12 mouse cellular contexts compared by ENCODE assay signal in the genomic region with DNA sequence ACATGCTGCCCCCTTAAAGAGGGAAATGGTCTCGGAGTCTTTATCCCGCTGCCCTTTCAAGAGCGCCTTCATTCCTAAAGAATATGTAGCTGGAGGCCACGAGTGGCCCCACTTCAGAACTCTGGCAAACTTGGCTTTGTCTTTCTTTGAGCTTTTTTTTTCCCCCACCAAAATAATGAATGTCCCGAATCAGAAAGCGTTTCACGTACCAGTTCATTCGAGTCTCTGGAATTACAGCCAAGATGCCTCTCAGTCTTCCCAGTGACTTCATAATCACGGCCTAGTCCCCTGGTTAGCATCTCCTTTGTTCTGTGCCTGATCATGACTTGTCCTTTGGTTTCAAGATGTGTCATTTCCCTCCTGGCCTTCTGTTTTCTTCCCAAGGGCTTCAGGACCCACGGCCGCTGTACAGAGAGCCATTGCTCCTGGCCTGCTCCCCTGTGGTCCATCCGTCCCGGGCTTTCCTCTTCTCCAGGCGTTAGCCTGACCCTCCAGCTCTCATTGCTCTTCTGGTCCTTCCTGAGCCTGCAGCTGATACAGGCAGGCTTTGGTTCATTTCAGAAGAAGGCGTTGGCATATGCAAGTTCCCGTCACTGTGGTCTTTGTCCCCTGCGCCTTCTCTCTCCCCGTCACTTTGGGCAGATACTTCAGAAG. TPM values are rescaled to one million over a fixed set of nuclear protein-coding genes. Genes with fewer than 3 reads are reported as not detected.
DNase-seq lines count a peak whose midpoint lies in the region; ATAC-seq and TF ChIP-seq lines count a peak whose summit lies in the region.
"Had no signal": no experiment of that assay in that cellular context is flagged by ENCODE, and none has a peak within 500 bp of the region (broad histone marks: within the 10 kb centered on the region; RNA-seq: fewer than 3 reads in every experiment).

No protein-coding gene starts in this region.

- H3K4me1 ChIP-seq in lung, embryonic 14.5 days (ENCODE audit: insufficient read depth), result peaks cover 43% of the 10 kb centered on the region
- peaks cover 60% of the 10 kb centered on the region for H3K4me1 ChIP-seq in forebrain, embryonic 14.5 days (ENCODE audit: control insufficient read depth, insufficient read depth, low read length)
- H3K4me1 ChIP-seq in hindbrain, postnatal 0 days (ENCODE audit: insufficient read depth, low read length), result peaks cover 37% of the 10 kb centered on the region
- peaks cover 41% of the 10 kb centered on the region for H3K4me1 ChIP-seq in neural tube, embryonic 14.5 days (ENCODE audit: control insufficient read depth, insufficient read depth, low read length)

- H3K9ac ChIP-seq in lung, embryonic 14.5 days, result no peak overlapping the region
- H3K9ac ChIP-seq in forebrain, embryonic 14.5 days (ENCODE audit: low read length), result peak overlapping the region; percentile 22; the same call in 1 of the 2 replicates
- no peak overlapping the region for H3K9ac ChIP-seq in hindbrain, postnatal 0 days (replicated peaks; ENCODE audit: low read length)
- H3K9ac ChIP-seq in neural tube, embryonic 14.5 days (replicated peaks; ENCODE audit: low read depth, low read length), result no peak overlapping the region
- H3K9ac ChIP-seq: limb, embryonic 12.5 days had no signal

- H3K4me3 ChIP-seq in lung, embryonic 14.5 days (ENCODE audit: low read depth, low read length), result no peak overlapping the region
- no peak overlapping the region for H3K4me3 ChIP-seq in forebrain, embryonic 14.5 days (ENCODE audit: low read depth, low read length)
- H3K4me3 ChIP-seq in hindbrain, postnatal 0 days (ENCODE audit: low read length), result no peak overlapping the region
- H3K4me3 ChIP-seq in neural tube, embryonic 14.5 days (ENCODE audit: low read depth, low read length), result no peak overlapping the region
- H3K4me3 ChIP-seq: limb, embryonic 12.5 days had no signal

- 42% methylated on average over 18 of the region's 18 CpGs for WGBS in lung, embryonic 14.5 days
- 24% methylated on average over 18 of the region's 18 CpGs for WGBS in forebrain, embryonic 14.5 days
- 39% methylated on average over 18 of the region's 18 CpGs for WGBS in hindbrain, postnatal 0 days
- WGBS in neural tube, embryonic 14.5 days, result 36% methylated on average over 18 of the region's 18 CpGs

- H3K27ac ChIP-seq in lung, embryonic 14.5 days (ENCODE audit: low read depth), result peak overlapping the region; percentile 68
- H3K27ac ChIP-seq in forebrain, embryonic 14.5 days (ENCODE audit: low read depth, low read length), result peak overlapping the region; percentile 74
- H3K27ac ChIP-seq in hindbrain, postnatal 0 days, result peak overlapping the region; percentile 70
- H3K27ac ChIP-seq in neural tube, embryonic 14.5 days (ENCODE audit: low read depth, low read length), result peak overlapping the region; percentile 68; the same call in 1 of the 2 replicates
- H3K27ac ChIP-seq: limb, embryonic 12.5 days; macrophage had no signal

- H3K9me3 ChIP-seq in lung, embryonic 14.5 days (ENCODE audit: low read depth, low read length), result no peaks in the 10 kb centered on the region
- no peaks in the 10 kb centered on the region for H3K9me3 ChIP-seq in forebrain, embryonic 14.5 days (replicated peaks; ENCODE audit: control insufficient read depth, low read length)
- no peaks in the 10 kb centered on the region for H3K9me3 ChIP-seq in hindbrain, postnatal 0 days (ENCODE audit: low read length)
- no peaks in the 10 kb centered on the region for H3K9me3 ChIP-seq in neural tube, embryonic 14.5 days (ENCODE audit: control insufficient read depth, low read length)
- H3K9me3 ChIP-seq: limb, embryonic 12.5 days had no signal

- no peak for ATAC-seq in lung, embryonic 14.5 days (ENCODE audit: insufficient read depth)
- no peak for ATAC-seq in forebrain, embryonic 14.5 days
- peak; percentile 25; the same call in 1 of the 2 replicates for ATAC-seq in hindbrain, postnatal 0 days
- no peak for ATAC-seq in neural tube, embryonic 14.5 days (ENCODE audit: low read depth)
- ATAC-seq: activated CD4-positive, CD25-positive, alpha-beta regulatory T cell, adult 4 months had no signal

- DNase-seq in lung, embryonic 14.5 days, result peak; percentile 53
- no peak for DNase-seq in lung, adult 18-20 months
- peak; percentile 83 for DNase-seq in forebrain, embryonic 14.5 days (ENCODE audit: low spot score)
- DNase-seq in hindbrain, postnatal 0 days (ENCODE audit: low spot score), result peak; percentile 72
- no peak for DNase-seq in cerebellum, adult 9-11 months
- DNase-seq in kidney, adult 11 months, result no peak
- DNase-seq: kidney, postnatal 25 days; thymus, adult 18-20 months had no signal

- peak overlapping the region; percentile 29 for H3K4me2 ChIP-seq in lung, embryonic 14.5 days
- peak overlapping the region; percentile 31; the same call in 1 of the 2 replicates for H3K4me2 ChIP-seq in forebrain, embryonic 14.5 days (ENCODE audit: low read length)
- no peak overlapping the region for H3K4me2 ChIP-seq in hindbrain, postnatal 0 days (ENCODE audit: low read depth, low read length)
- H3K4me2 ChIP-seq in neural tube, embryonic 14.5 days (ENCODE audit: low read depth, low read length), result no peak overlapping the region
- H3K4me2 ChIP-seq: limb, embryonic 12.5 days had no signal

- H3K27me3 ChIP-seq in lung, embryonic 14.5 days (ENCODE audit: insufficient read depth, low read length), result no peaks in the 10 kb centered on the region
- no peaks in the 10 kb centered on the region for H3K27me3 ChIP-seq in forebrain, embryonic 14.5 days (replicated peaks; ENCODE audit: control insufficient read depth, insufficient read depth, low read length)
- no peaks in the 10 kb centered on the region for H3K27me3 ChIP-seq in hindbrain, postnatal 0 days (ENCODE audit: insufficient read depth, low read length)
- H3K27me3 ChIP-seq in neural tube, embryonic 14.5 days (ENCODE audit: control insufficient read depth, insufficient read depth, low read length), result no peaks in the 10 kb centered on the region
- H3K27me3 ChIP-seq: limb, embryonic 12.5 days had no signal

- no peaks in the 10 kb centered on the region for H3K36me3 ChIP-seq in lung, embryonic 14.5 days (ENCODE audit: insufficient read depth)
- no peaks in the 10 kb centered on the region for H3K36me3 ChIP-seq in forebrain, embryonic 14.5 days (ENCODE audit: control insufficient read depth, insufficient read depth, low read length)
- no peaks in the 10 kb centered on the region for H3K36me3 ChIP-seq in hindbrain, postnatal 0 days (ENCODE audit: insufficient read depth, low read length)
- H3K36me3 ChIP-seq in neural tube, embryonic 14.5 days (ENCODE audit: control insufficient read depth, insufficient read depth, low read length), result no peaks in the 10 kb centered on the region

- TF ChIP-seq CTCF in lung, embryonic 14.5 days (IDR thresholded peaks at IDR 0.05; ENCODE audit: low read depth), result no peak
- no peak for TF ChIP-seq CTCF in hindbrain, postnatal 0 days (IDR thresholded peaks at IDR 0.05; ENCODE audit: low read depth)

RNA-seq across cellular contexts. Expression of a gene that starts 5.6 kb away (rescaled TPM):
- 12.8 and 16.1 TPM in 2 replicates for polyA plus RNA-seq in lung, embryonic 14.5 days (2014; fragmentation: Nextera tagmentation; extraction: Ambion mirVana)
- 21.9 and 26.0 TPM in 2 replicates for polyA plus RNA-seq in forebrain, embryonic 14.5 days (2014; fragmentation: Nextera tagmentation; extraction: Ambion mirVana)
- total RNA-seq in hindbrain, postnatal 0 days (2014; rRNA removed), result 11.7 and 13.9 TPM in 2 replicates
- 12.6 and 14.7 TPM in 2 replicates for polyA plus RNA-seq in hindbrain, postnatal 0 days (2015; fragmentation: Nextera tagmentation; extraction: Ambion mirVana)
- polyA plus RNA-seq in neural tube, embryonic 14.5 days (2014; fragmentation: Nextera tagmentation; extraction: Ambion mirVana), result 32.4 and 40.0 TPM in 2 replicates

Comparison
In these comparisons a context has a peak if more than half of its experiments do, and no peak if none do; other contexts are left out.
1. DNase-seq: peak in lung, embryonic 14.5 days (single experiment), forebrain, embryonic 14.5 days (single experiment) and hindbrain, postnatal 0 days (single experiment); none in lung, adult 18-20 months (0 of 2), cerebellum, adult 9-11 months (single experiment) and kidney, adult 11 months (single experiment).
2. H3K4me2 ChIP-seq: peak in lung, embryonic 14.5 days (single experiment) and forebrain, embryonic 14.5 days (single experiment); none in hindbrain, postnatal 0 days (single experiment) and neural tube, embryonic 14.5 days (single experiment).
3. Peak in every context shown above with its lines, with median percentiles within 50 percentile points of each other: H3K27ac ChIP-seq.